Mouse (Mus musculus) adrenal gland, postnatal 14 days (tissue): ENCODE measurements around the gene Elmo2. TPM values are rescaled to one million over a fixed set of nuclear protein-coding genes. Genes with fewer than 3 reads are reported as not detected.
A peak's percentile ranks its signal among the peaks of the same experiment; 100 is the strongest.

Source experiments
- DNase-seq: peaks from one replicate; pipeline ENCODE4 v3.0.0; 2021; ENCODE audit warnings: mixed read lengths
- total RNA-seq: library from RNA; stranded (reverse); gene quantifications from 2 replicates; pipeline ENCODE4 v1.2.3, GENCODE M21; 2021

Elmo2 gene
- total RNA-seq, 1 experiment from 2014 or later: 27.8 TPM

GRCm38 (mm10) chr2:165323928-165324327, 2.4 kb downstream of the Elmo2 start:
- no peak for DNase-seq

GRCm38 (mm10) chr2:165323484-165323883, 2.8 kb downstream of the Elmo2 start:
- no peak for DNase-seq

- no peak for DNase-seq
Measured at GRCm38 (mm10) chr2:165321981-165322735, 4.1 kb downstream of the Elmo2 start.

GRCm38 (mm10) chr2:165321381-165321888, 4.8 kb downstream of the Elmo2 start:
- peak; percentile 68 for DNase-seq

- DNase-seq: peak; percentile 52
Measured at GRCm38 (mm10) chr2:165320531-165321150, 5.6 kb downstream of the Elmo2 start.

GRCm38 (mm10) chr2:165319503-165319902, 6.8 kb downstream of the Elmo2 start:
- DNase-seq: no peak

- DNase-seq: peak; percentile 35
Measured at GRCm38 (mm10) chr2:165318941-165319340, 7.3 kb downstream of the Elmo2 start.

GRCm38 (mm10) chr2:165317621-165318263, 8.5 kb downstream of the Elmo2 start:
- no peak for DNase-seq

- peak; percentile 73 for DNase-seq
Measured at GRCm38 (mm10) chr2:165316837-165317473, 9.3 kb downstream of the Elmo2 start.

- DNase-seq: no peak
Measured at GRCm38 (mm10) chr2:165316204-165316603, 10.1 kb downstream of the Elmo2 start.

GRCm38 (mm10) chr2:165314197-165314596, 12.1 kb downstream of the Elmo2 start:
- DNase-seq: no peak

GRCm38 (mm10) chr2:165312381-165312780, 13.9 kb downstream of the Elmo2 start:
- no peak for DNase-seq

- DNase-seq: no peak
Measured at GRCm38 (mm10) chr2:165311577-165311976, 14.7 kb downstream of the Elmo2 start.

- no peak for DNase-seq
Measured at GRCm38 (mm10) chr2:165310818-165311425, 15.4 kb downstream of the Elmo2 start.

GRCm38 (mm10) chr2:165307801-165308200, 18.5 kb downstream of the Elmo2 start:
- DNase-seq: no peak

GRCm38 (mm10) chr2:165305438-165305837, 20.8 kb downstream of the Elmo2 start:
- no peak for DNase-seq

GRCm38 (mm10) chr2:165304819-165305218, 21.5 kb downstream of the Elmo2 start:
- DNase-seq: no peak

- DNase-seq: no peak
Measured at GRCm38 (mm10) chr2:165303354-165304012, 22.8 kb downstream of the Elmo2 start.

- DNase-seq: no peak
Measured at GRCm38 (mm10) chr2:165301409-165301808, 24.9 kb downstream of the Elmo2 start.

- DNase-seq: no peak
Measured at GRCm38 (mm10) chr2:165300885-165301284, 25.4 kb downstream of the Elmo2 start.

- no peak for DNase-seq
Measured at GRCm38 (mm10) chr2:165300424-165300823, 25.9 kb downstream of the Elmo2 start.

GRCm38 (mm10) chr2:165297429-165297828, 28.9 kb downstream of the Elmo2 start:
- DNase-seq: no peak
